Mouse (Mus musculus) adrenal gland, postnatal 0 days (tissue): ENCODE results near the gene Por. TPM values are rescaled to one million over a fixed set of nuclear protein-coding genes. Genes with fewer than 3 reads are reported as not detected.

Experiments
- microRNA-seq: library from miRNA; unstranded; fragments of <30 nt; microRNA quantifications from one replicate; pipeline ENCODE4, GENCODE M21; 2016; ENCODE audit warnings: borderline replicate concordance; ENCODE audit not compliant: insufficient number of aligned reads
- polyA plus RNA-seq: library from polyadenylated mRNA; unstranded; fragments of >200 nt; fragmentation: Nextera tagmentation; extraction: Ambion mirVana; gene quantifications from 2 replicates; pipeline ENCODE4 v1.2.1, GENCODE M21; 2015

Gene Por
- 92.1 and 149 TPM in 2 replicates for polyA plus RNA-seq

DNA sequence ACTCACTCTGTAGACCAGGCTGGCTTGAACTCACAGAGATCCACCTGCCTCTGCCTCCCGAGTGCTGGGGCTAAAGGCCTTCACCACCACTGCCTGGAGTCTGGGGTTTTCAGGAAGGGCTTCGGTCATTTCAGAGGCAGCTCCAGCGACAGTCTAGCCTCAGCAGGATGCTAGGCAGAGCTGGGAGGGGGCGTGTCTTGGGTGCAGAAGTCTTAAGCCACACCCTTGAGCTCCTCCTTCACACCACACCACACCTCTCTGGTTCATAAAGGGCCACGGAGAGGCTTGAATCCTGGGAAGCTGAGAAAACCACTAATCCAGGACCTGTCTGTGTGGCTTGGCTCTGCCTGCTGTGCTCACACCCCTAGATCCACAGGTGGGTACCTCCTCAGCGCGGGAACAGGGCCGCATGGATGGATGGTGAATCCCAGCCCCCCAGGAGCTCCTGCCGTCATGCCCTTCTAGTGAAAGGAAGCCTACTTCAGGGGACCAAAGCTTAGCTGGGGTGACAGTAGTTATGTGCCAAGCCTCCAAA lies at the start of gene Por:
Por (plus strand) TSS at position 293 of the 535 bp plus-strand sequence.

DNA sequence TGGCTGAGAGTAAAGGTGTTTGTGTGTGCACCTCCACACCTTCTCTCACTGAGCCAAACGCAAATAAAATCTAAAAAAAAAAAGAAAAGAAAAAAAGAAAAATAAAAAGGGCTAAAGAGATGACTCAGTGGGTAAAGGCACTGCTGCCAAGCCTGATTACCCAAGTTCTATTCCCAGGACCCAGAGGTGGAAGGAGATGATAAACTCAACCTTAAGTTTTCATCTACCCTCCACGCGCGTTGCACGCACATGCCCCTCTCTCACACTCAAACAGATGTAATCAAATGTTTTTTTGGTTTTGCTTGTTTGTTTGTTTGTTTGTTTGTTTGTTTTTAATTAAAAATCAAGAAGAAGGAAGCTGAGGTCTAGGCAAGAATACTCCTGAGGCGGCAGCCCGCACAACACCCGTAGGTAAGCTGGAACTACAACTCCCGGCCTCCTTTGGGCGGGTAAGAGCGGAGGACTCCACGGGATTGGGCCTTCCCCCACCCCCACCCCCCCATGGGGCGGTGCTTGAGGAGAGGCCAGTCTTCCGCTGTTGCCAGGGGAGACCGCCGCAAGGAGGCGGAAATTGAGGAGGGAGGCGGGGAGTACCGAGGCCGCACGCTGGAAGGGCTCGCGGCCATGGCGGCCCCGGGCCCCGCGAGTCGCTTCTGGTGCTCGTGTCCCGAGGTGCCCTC lies 37.6 kb upstream of the Por start, which contains the start of gene Rhbdd2:
Rhbdd2 (plus strand) TSS at position 502 of the 680 bp plus-strand sequence.

DNA sequence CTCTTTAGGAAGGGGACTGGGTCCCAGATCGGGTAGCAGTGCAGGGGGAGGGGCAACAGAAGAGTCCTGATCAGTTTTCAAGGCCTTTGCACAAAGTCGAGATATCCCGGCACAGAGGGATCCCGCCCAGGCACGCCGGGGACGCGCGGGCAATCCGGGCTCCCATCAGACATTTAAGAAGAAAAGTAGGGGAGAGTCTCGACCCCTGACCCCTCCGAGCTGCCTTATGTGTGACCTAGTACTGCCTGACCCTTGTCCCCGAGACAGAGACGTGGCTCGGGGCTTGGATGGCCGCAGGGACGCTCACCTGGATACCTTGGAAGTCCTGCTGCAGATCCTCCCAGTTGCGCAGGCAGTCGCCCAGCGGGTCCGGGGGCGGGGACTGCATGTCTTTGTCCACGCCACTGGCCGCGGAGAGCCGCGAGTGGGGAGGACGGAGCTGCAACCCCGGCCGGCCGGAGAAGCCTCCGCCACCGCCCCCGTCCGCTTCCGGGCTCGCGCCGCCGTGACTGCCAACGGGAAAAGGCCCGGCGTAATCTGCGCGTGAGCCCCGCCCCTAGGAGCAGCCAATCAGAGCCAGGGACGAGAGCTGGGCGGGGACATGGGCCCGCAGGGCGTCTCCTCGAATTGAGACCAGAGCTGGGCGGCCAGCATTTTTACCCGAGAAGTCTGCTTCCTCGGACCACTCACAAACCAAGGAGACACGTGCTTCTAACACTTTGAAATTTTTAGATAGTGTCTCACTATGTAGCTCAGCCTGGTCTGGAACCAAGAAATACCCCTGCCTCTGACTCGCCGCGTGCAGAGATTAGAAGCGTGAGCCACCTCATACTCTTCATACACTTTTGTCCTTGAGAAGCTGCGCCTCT lies 74.1 kb downstream of the Por start, which contains the start of gene Tmem120a:
Tmem120a (minus strand) TSS at position 708 of the 869 bp plus-strand sequence.

DNA sequence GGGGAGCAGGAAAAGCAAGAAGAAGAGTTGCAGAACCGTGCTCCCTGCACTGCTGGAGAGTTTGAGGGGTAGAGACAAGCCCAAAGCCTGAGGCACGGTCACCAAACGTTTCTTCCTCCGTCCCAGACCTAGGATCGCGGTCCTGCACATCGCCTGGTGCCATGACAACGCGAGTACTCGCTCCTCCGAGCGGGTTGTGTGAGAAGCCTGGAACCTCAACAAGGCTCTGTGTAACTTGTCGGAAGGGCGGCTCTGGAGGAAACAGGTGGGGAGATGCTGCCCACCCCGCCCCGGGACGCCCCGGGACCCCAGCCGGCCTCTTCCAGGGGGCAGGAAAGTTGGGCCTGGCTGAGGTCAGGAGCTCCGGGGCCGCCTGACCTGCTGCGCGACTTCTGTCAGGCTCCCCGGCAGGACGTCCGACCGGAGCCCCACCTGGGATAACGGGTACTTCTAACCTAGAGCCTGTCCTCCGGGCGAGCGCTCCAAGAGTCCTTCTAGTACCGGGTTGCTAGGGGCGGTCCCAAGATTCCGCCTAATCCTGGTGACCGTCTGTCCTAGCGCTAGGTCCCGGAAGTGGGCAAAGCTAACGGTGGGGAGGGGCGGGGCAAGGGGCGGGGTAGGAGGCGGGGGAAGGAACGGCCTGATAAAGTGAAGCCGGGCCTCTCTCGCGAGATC lies 108.1 kb downstream of the Por start, which contains the start of gene Styxl1:
Styxl1 (minus strand) TSS at position 590 of the 675 bp plus-strand sequence.

DNA sequence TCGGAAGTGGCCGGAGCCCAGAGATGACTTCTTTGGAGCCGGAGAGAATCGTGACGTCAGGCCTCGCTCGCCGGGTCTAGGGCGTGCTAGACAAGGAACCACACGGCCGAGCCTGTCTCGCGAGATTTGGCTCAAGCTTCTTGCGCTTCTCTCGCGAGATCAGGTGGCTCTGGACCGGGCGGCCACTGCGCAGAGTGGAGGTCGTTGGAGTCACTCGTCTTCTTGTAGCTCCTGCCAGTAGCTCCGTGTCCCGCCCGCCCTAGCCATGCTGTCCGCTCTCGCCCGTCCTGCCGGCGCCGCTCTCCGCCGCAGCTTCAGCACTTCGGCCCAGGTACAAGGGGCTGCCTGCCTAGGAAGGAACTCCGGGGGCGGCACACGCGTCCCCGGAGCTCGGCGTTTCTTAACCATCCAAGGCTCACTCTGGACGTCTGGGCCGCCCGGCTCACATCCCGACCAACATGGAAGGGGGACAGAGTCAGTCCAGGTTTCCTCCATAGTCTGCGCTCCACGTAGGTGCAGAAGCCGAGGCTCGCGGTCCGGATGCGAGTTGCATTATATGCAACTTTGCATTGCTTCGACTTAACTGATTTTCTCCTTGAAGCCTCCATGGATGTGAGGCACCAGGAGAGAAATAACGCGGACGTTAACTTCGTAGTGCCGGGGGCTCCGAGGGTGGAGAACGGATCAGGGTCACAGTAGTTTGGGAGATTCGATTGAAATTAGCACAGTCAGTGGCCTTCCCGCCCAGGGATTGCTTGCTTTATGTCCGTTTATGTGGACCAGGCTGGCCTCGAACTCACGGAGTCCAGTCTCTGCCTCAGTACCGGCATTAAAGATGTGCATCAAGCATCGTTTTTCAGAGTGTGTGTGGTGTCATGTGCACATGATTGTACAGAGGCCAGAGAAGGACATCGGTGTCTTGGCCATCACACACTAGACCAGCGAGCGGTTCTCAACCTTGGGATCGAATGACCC lies 108.9 kb downstream of the Por start, which contains the start of gene Mdh2:
Mdh2 (plus strand) TSS at position 10 of the 975 bp plus-strand sequence.

Small RNAs within 50 kb of the gene (microRNA-seq; reads per million reads assigned to microRNA genes)
- not detected for gene Mir7034

Other genes starting within 250 kb of the Por start
- gene Hip1, start 124.9 kb upstream of the Por start, polyA plus RNA-seq, result 11.6 and 13.8 TPM in 2 replicates
- not detected in 2 replicates for gene Ccl26, start 106.5 kb upstream of the Por start, polyA plus RNA-seq
- 6.2 and 13.4 TPM in 2 replicates for gene Ccl24, start 97.0 kb upstream of the Por start, polyA plus RNA-seq
- 40.4 and 51.3 TPM in 2 replicates for gene Rhbdd2, start 37.4 kb upstream of the Por start, polyA plus RNA-seq
- gene Tmem120a, start 74.4 kb downstream of the Por start, polyA plus RNA-seq, result 50.0 and 60.7 TPM in 2 replicates
- 2.1 and 2.2 TPM in 2 replicates for gene Styxl1, start 108.4 kb downstream of the Por start, polyA plus RNA-seq
- 330 and 449 TPM in 2 replicates for gene Mdh2, start 108.4 kb downstream of the Por start, polyA plus RNA-seq
- 6.6 and 10.9 TPM in 2 replicates for gene Srrm3, start 136.9 kb downstream of the Por start, polyA plus RNA-seq
- gene Hspb1, start 217.9 kb downstream of the Por start, polyA plus RNA-seq, result 149 and 244 TPM in 2 replicates